Mouse (Mus musculus) embryo, embryonic 9.5 days (tissue): ENCODE results near the gene Pard6b.
"Not testable (repeated sequence)": the region's sequence is repeated elsewhere in the genome, so short reads cannot be mapped to it uniquely, and the experiment has no call there.

Experiments
- DNase-seq: peaks from one replicate; pipeline ENCODE4 v3.0.0-alpha.2; 2017; ENCODE audit errors: extremely low spot score

Pard6b gene

GRCm38 (mm10) chr2:168100008-168100407 lies 19.2 kb downstream of the Pard6b start:
- no peak for DNase-seq

- no peak for DNase-seq
Observed at GRCm38 (mm10) chr2:168101805-168102204, 21.0 kb downstream of the Pard6b start.

GRCm38 (mm10) chr2:168103341-168103740 lies 22.5 kb downstream of the Pard6b start:
- no peak for DNase-seq

GRCm38 (mm10) chr2:168104375-168105144 lies 23.8 kb downstream of the Pard6b start:
- no peak for DNase-seq

GRCm38 (mm10) chr2:168105271-168105670 lies 24.5 kb downstream of the Pard6b start:
- DNase-seq = no peak

- DNase-seq = no peak
Observed at GRCm38 (mm10) chr2:168106701-168107178, 25.9 kb downstream of the Pard6b start.

- DNase-seq = no peak
Observed at GRCm38 (mm10) chr2:168107356-168107755, 26.6 kb downstream of the Pard6b start.

GRCm38 (mm10) chr2:168107901-168108300 lies 27.1 kb downstream of the Pard6b start:
- DNase-seq = not testable (repeated sequence)

- peak; percentile 78 for DNase-seq
Observed at GRCm38 (mm10) chr2:168111902-168112301, 31.1 kb downstream of the Pard6b start.

- no peak for DNase-seq
Observed at GRCm38 (mm10) chr2:168113263-168113662, 32.5 kb downstream of the Pard6b start.

GRCm38 (mm10) chr2:168113692-168114091 lies 32.9 kb downstream of the Pard6b start:
- no peak for DNase-seq

GRCm38 (mm10) chr2:168114699-168115350 lies 34.0 kb downstream of the Pard6b start:
- DNase-seq = peak; percentile 92

GRCm38 (mm10) chr2:168115826-168116225 lies 35.0 kb downstream of the Pard6b start:
- DNase-seq = no peak

- peak; percentile 85 for DNase-seq
Observed at GRCm38 (mm10) chr2:168117147-168117546, 36.3 kb downstream of the Pard6b start.

- no peak for DNase-seq
Observed at GRCm38 (mm10) chr2:168117553-168117952, 36.7 kb downstream of the Pard6b start.

GRCm38 (mm10) chr2:168117967-168118366 lies 37.2 kb downstream of the Pard6b start:
- no peak for DNase-seq

GRCm38 (mm10) chr2:168118456-168118855 lies 37.7 kb downstream of the Pard6b start:
- DNase-seq = no peak

- DNase-seq = no peak
Observed at GRCm38 (mm10) chr2:168119123-168119522, 38.3 kb downstream of the Pard6b start.

GRCm38 (mm10) chr2:168120906-168121305 lies 40.1 kb downstream of the Pard6b start:
- DNase-seq = no peak

GRCm38 (mm10) chr2:168123652-168124051 lies 42.8 kb downstream of the Pard6b start:
- DNase-seq = no peak

GRCm38 (mm10) chr2:168125288-168126089 lies 44.7 kb downstream of the Pard6b start:
- no peak for DNase-seq

- DNase-seq = no peak
Observed at GRCm38 (mm10) chr2:168127767-168128166, 47.0 kb downstream of the Pard6b start.
